Mouse (Mus musculus): Measurements from ENCODE around the gene Cyp3a57.
"Not testable (repeated sequence)": the region's sequence is repeated elsewhere in the genome, so short reads cannot be mapped to it uniquely, and the experiment has no call there.

Cyp3a57 gene

DNA sequence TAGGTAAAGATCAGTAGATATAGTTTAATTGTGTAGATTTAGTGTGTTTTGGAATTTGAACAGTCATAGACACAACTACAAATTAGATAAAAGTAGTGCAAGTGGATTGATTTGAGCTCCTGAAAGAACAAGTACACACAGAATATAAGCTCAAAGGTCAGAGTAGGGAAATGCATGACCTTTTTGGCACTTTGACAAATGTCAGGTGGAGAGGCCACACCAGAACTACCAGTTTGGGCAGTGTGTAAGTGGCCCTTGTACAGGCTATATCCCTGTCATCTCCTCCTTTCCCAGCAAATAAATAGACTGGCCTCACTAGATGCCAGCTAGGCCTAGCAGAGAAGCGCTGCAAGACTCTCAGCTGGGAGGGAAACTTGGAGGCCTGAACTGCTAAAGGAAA lies at the start of gene Cyp3a57:
Gene Cyp3a57 (plus strand): TSS at position 339 of the 400 bp plus-strand sequence.
- DNase-seq (ENCODE audit: extremely low spot score, low read depth, low spot score) = no peak

DNA sequence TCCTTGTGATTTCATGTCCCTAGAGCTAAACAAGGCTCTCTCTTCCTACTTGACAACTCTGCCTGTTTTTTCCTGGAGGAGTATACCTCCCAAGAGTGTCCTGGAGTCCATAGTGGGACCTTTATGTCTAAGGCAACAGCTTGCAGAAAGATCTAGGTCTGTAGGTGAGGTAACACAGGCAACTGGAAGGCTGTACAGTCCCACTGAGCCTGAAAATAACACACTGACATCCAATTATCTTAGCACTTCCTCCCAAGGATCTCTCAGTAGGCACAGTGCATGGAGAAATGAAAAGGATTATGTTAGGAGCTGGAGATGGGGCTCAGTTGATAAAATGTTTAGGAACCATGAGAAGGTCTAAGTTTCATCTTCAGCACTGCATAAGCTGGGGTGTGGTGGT lies 44.6 kb upstream of the Cyp3a57 start:
- no peak for DNase-seq (ENCODE audit: extremely low spot score, low read depth, low spot score)

DNA sequence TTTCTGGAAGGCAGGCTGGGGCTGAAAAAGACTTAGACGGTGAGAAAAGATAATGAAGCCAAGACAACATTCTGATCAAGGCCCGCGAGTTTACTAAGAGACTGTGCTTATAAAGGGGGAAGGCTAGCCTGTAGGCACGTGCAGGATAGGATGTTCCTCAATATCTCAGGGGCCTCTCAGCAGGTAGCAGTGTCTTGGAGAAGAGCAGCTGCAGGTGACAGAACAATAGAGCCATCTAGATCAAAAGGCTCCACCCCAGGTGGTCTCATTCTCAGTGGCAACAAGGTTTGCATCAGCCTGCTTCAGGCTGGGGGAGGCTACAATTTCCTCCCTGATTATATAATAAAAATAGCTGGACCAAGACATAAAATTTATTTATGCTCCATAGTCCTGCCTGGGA lies 43.3 kb upstream of the Cyp3a57 start:
- DNase-seq (ENCODE audit: extremely low spot score, low read depth, low spot score) = not testable (repeated sequence)

DNA sequence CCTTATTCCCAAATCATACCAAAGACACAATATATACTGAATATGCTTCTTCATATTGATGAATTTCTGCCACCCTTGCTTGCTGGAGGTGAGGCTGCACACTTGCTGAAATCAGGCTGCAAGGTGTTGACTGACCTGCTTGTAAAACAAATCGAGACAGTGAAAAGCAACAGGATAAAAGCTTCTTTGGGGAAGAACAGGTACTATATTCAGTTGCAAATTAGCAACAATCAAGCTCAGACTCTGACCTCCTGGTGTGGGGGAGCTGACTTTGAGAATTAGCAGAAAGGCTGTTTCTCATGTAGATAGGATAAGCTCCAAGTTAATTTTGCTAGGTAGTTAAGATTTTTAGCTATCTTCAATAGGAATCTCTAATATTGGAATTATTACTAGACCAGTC lies 42.7 kb upstream of the Cyp3a57 start:
- DNase-seq (ENCODE audit: extremely low spot score, low read depth, low spot score) = no peak

DNA sequence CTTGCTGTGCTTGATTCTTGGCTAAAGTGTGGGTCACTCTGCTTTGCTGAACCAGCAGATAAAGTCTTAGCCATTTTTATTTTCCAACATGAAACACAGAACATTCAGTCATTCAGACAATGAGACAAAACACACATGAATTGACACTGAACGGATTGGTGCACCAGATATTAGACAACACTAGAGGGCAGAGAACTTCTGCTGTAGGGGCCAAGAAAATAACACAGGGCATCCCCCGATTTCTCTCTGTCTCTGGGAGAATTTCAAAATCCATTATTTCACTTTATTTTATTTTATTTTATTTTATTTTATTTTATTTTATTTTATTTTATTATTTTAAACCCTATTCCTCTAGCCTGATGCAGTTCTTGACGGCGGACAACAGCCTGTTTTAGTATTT lies 38.1 kb upstream of the Cyp3a57 start:
- not testable (repeated sequence) for DNase-seq (ENCODE audit: extremely low spot score, low read depth, low spot score)

DNA sequence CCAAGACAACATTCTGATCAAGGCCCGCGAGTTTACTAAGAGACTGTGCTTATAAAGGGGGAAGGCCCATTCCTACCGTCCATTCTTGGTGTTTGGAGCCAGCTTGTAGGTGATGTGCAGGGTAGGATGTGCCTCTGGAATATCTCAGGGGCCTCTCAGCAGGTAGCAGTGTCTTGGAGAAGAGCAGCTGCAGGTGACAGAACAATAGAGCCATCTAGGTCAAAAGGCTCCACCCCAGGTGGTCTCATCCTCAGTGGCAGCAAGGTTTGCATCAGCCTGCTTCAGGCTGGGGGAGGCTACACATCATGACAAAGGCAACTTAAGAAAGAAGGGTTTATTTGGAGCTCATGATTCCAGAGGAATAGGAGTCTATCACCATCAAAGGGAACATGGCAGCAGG lies 37.3 kb upstream of the Cyp3a57 start:
- DNase-seq (ENCODE audit: extremely low spot score, low read depth, low spot score) = not testable (repeated sequence)

DNA sequence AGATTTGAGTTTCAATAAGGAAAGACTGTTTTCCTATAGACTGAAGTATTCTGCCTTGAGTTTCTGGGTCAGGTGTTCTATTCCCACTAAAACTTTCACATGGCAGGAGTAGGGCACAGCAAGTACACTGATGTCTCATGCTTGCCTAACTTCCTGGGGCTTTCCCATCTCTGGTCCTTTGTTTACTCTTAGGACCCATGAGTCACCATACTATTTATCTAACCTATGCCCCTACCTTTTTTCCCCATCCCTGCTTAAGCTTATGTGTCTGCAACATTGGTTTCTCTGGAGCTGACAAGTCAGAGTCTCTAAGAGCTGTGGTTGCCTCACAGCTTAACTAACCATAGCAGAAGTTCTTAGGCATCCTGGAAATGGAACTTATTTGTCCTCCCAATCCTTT lies 31.2 kb upstream of the Cyp3a57 start:
- DNase-seq (ENCODE audit: extremely low spot score, low read depth, low spot score) = no peak

DNA sequence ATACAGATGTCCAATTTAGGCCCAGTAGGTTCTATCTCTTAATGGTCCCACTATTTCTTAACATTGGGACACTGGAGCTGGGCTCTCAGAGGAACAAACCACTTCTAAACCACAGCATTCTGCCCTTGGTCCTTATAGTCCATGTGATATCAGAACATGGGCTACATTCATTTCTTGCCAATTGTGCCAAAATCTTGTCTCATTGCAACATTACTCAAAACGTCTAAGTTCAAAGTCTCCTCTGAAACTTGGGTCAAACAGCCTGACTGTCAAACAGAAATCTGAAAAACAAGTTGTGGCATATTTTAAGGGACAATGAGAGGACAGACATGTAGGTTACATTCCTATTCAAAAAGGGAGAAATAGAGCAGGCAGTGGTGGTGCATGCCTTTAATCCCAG lies 27.9 kb upstream of the Cyp3a57 start:
- DNase-seq (ENCODE audit: extremely low spot score, low read depth, low spot score) = no peak

DNA sequence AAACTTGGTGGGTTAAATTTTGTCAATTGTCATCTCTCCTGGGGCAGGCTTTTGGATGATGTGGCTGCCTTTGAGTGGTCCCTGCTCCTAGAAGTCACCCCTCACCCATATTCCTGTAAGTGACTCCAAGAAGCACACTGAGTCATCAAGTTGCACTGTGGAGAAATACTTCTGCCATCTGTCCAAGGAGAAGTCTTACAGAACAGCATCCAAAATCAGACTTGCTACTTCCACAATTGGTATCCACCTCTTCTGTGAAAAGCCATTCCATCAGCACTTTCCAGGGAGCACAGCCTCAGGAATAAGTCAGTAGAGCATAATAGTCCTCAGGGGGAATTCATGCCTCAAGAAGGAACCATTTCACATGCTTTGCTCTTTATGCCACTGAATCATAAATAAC lies 6.3 kb upstream of the Cyp3a57 start:
- DNase-seq (ENCODE audit: extremely low spot score, low read depth, low spot score) = not testable (repeated sequence)

DNA sequence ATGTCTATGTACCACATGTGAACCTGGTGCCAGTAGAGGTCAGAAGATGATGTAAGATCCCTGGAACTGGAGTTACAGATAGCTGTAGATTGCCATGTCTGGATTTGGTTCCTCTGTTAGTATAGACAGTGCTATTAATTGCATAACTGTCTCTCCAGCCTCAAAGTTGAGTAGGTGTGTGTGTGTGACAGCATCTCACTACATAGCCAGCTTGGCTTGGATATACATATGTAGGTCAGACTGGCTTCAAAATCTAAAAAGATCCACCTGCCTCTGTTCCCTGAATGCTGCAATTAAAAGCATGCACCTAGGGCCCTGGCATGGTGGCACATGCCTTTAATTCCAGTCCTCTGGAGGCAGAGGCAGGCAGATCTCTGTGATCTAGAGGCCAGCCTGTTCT lies 4.6 kb downstream of the Cyp3a57 start:
- DNase-seq (ENCODE audit: extremely low spot score, low read depth, low spot score) = no peak

DNA sequence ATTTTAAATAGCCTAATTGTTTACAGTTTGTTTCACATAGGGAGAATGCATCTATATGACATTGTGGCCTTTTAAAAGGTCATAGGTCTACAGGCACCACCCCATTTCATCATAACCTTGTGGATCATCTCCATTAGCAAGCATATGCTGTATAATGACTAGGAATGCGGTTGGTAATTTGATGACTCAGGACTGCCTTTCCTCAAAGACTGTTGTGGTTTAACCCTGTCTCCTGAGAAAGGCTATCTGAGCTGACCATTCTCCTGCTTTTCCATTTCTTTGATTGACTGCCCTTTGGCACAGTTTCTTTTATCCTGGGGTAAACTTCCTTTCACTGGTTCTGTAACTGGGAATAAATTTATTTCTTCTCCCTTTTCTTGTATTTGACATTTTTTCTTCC lies 8.0 kb downstream of the Cyp3a57 start:
- no peak for DNase-seq (ENCODE audit: extremely low spot score, low read depth, low spot score)

DNA sequence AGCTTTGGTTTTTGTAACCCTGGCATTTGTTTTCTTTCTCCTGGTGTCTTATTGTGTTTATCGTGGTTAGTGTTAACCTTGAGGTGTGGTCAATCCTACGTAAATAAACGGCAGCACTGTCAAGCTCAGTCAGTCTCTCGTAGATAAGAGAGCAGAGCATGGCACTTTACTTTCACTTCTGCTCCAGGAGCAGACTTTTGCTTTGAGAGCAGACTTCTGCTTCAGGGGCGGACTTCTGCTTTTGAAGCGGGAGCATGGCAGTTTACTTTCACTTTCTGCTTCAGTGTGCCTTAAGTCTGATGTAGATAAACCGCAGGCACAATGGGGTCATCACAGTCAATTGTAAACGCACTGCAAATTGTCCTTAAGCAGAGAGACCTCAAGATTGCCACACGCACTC lies 70.3 kb downstream of the Cyp3a57 start:
- not testable (repeated sequence) for DNase-seq (ENCODE audit: extremely low spot score, low read depth, low spot score)

DNA sequence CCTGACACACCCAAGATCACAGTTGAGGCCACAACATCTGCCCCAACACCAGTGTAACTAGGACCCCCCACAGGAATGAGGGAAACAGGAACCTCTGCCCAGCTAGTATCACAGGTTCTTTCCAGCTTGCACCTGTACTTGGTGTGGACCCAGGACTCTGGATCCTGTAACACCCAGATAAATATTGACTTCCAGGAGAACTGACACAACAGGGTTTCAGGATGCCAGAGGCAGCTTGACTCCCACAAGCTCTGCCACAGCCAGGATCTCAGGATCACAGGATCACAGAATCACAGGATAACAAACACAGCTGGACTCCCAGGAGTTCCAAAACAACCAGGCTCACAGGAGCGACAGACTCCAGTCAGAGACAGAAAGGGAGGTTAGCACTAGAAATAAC lies 77.2 kb downstream of the Cyp3a57 start:
- no peak for DNase-seq (ENCODE audit: extremely low spot score, low read depth, low spot score)

DNA sequence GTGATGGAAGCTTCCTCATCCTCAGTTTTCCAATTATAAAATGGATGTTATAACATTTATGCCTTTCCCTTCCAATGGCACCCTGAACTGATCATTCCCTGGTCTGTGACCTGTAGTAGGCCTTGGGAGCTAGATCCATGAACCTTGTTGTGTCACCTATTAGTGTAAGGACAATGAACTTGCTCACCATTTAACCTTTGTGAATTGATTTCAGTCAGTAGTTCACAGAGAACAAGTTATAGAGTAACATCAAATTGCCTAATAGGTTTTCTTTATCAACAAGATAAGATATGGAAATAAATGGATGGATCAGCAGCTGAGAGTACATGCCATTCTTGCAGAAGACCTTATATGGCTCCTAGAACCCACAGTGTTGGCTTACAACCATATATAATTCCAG lies 85.9 kb downstream of the Cyp3a57 start:
- DNase-seq (ENCODE audit: extremely low spot score, low read depth, low spot score) = no peak

DNA sequence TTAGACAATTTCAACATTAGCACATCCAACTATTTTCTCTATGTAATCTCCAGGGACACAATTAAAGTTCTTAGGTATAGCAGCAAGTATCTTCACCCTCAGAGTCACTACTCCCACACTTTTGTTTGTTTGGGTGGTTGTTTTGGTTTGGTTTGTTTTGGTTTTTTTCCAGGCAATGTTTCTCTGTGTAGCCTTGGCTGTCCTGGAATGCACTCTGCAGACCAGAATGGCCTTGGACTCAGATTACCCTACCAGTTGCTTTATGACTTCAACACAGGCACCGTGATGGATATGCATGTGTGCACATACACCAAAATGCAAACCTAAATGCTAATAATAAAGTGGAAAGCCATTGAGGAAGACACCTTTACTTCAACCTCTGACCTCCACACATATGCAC lies 88.6 kb downstream of the Cyp3a57 start:
- DNase-seq (ENCODE audit: extremely low spot score, low read depth, low spot score) = no peak

All from hindlimb bud, embryonic 11.5 days (tissue).